Mouse (Mus musculus) kidney, adult 8-10 months (tissue): ENCODE data around the gene Osbp.

Source experiments
- DNase-seq, 2 experiments: peaks; one replicate each; pipeline ENCODE4 v3.0.0; 2022

Gene Osbp

GRCm38 (mm10) chr19:12011560-12012556 lies 46.1 kb downstream of the Osbp start:
- peak; percentile 87 to 88 for DNase-seq

DNA sequence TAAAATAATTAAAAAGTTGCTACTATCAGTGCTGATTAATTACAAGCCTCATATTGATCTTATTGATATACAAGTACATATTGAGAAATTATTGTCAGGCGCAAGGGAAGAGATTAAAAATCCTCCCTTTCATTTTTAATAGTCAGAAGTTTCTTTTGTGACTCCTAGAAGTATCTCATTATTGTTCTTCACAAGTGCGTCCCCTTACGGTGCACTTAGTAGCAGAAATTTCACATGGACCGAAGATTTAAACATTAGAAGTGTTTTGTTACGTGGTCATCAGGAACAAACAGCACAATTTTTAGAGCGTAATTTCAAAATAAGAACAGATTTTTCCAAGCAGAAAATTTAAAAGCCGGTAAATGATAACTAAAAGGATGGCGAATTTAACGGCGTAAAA lies 46.9 kb downstream of the Osbp start:
- DNase-seq: no peak

- peak; percentile 48 to 53 for DNase-seq
These were observed 47.5 kb downstream of the Osbp start for GRCm38 (mm10) chr19:12013228-12013627.

DNA sequence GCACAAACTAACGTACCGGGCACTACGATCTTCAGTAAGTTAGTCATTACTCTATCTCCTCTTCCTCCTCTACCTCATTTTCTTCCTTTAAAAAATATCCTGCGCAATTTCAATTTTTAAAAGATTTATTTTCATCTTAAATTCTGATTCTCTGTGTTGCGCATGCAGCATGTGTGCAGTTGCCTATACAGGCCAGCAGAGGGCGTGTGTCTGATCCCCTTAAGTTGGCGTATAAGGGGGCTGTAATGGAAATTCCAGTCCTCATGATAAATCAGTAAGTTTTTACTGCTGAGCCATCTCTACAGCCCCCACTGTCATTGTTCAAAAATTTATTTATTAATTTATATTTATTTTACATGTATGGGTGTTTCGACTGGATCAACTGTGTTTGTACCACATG lies 50.0 kb downstream of the Osbp start:
- no peak for DNase-seq

DNA sequence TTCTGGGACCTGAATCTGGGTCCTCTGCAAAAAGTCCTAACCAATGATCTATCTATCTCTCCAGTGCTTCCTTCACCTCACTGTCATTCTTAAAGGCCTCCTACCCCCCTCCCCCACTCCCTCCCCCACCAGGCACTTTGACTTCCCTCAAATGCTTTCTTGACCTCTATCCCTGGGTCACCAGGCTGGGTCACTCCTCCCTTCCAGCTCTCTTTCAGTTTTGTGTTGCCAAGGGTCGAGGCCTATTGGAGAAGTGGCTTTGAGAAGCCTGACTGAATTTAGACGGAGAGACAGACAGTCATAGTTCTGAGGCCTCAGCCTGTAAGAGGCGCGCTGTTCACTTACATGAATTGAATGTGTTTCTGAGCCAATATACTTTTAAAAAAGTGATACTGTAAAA lies 50.5 kb downstream of the Osbp start:
- DNase-seq: no peak

DNA sequence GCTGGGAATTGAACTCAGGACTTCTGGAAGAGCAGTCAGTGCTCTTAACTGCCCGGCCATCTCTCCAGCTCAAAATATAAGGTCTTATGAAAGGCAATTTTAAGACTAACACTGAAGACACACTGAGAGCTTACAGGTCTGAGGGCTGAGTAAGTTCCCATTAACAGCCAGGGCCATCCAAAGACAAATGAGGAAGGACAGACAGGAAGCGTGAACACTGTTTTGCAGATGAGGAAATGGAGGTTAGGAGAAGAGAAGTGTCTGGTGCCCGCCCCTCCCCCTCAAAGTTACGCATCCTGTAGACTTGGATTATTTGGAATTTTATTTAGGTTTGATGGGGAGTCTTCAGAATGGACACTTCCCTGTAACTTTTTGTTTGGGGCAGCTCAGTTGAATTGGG lies 58.4 kb downstream of the Osbp start:
- no peak for DNase-seq

- DNase-seq: no peak
These were observed 59.6 kb downstream of the Osbp start for GRCm38 (mm10) chr19:12025333-12025732.

DNA sequence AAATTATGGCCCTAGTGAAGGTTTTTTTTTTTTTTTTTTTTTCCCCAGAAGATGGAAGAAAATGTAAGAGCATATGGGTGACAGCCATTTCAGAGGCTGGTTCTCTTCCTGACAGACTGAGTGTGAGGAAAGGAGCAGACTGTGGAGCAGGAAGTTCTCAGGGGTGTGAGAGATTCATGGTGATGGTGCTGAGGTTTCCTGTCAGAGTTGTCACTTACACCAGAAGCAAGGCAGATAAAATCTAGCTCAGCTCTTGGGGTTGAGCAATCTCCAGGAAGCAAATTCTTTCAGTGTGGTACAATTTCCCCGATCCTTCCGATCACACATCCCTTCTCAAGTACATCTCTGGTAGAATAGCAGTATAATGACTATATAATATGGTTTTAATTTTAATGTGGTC lies 60.9 kb downstream of the Osbp start:
- DNase-seq: no peak

GRCm38 (mm10) chr19:12037727-12038126 lies 72.0 kb downstream of the Osbp start:
- DNase-seq: no peak

DNA sequence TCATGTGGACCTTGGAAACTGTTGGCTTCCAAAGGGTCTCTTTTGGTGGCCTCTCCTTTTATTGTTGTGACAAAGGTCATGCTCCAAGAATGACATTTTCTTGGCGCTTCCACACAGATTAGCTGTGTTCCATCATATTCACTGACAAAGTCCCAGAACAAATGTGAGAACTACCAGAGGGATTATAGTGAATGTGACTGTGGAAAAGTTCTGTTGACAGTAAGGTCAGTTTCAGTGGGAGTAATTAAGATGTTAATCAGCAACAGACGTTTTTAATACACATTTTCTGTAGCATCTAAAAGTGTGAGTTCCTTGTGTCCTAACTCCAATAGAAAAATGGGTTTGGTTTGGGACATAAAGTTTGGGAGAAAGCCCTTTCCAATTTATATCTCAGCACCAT lies 75.5 kb downstream of the Osbp start, which contains the start of gene Olfr1423:
Gene Olfr1423, minus strand, starts transcription at position 101 of the 400 bp plus-strand sequence.
- DNase-seq: no peak

- DNase-seq: no peak
These were observed 77.4 kb downstream of the Osbp start for GRCm38 (mm10) chr19:12043163-12043562.
